Mouse (Mus musculus) kidney, adult 2 months (tissue): ENCODE results near the gene Pou3f1.
A peak's percentile ranks its signal among the peaks of the same experiment; 100 is the strongest.

Source experiments
- CTCF ChIP-seq: fragments of 200-500 bp; conservative IDR thresholded peaks from 2 replicates; pipeline ENCODE4 v1.5.1; 2011; ENCODE audit warnings: low read depth, mild to moderate bottlenecking, control low read depth, low read length, moderate library complexity, mixed read lengths; ENCODE audit not compliant: insufficient read depth, insufficient read length
- POLR2A ChIP-seq: fragments of 200-500 bp; IDR thresholded peaks from one replicate; pipeline ENCODE4 v1.6.1; 2011; ENCODE audit warnings: low read depth, low read length, control low read depth

- TF ChIP-seq CTCF (peak; percentile 71), POLR2A (no peak)
These were observed 18.4 kb downstream of the Pou3f1 start for GRCm38 (mm10) chr4:124675037-124675436.
